Mouse (Mus musculus) stomach, adult 2 months (tissue): Measurements from ENCODE around the gene Cmip. TPM values are rescaled to one million over a fixed set of nuclear protein-coding genes. Genes with fewer than 3 reads are reported as not detected.

Experiments used
- polyA plus RNA-seq: library from polyadenylated mRNA; depleted of rRNA; stranded (reverse); fragments of >200 nt; gene quantifications from 2 replicates; pipeline ENCODE4 v1.2.3, GENCODE M21; 2012; rRNA removed

Cmip gene
- 28.7 and 33.3 TPM in 2 replicates for polyA plus RNA-seq

DNA sequence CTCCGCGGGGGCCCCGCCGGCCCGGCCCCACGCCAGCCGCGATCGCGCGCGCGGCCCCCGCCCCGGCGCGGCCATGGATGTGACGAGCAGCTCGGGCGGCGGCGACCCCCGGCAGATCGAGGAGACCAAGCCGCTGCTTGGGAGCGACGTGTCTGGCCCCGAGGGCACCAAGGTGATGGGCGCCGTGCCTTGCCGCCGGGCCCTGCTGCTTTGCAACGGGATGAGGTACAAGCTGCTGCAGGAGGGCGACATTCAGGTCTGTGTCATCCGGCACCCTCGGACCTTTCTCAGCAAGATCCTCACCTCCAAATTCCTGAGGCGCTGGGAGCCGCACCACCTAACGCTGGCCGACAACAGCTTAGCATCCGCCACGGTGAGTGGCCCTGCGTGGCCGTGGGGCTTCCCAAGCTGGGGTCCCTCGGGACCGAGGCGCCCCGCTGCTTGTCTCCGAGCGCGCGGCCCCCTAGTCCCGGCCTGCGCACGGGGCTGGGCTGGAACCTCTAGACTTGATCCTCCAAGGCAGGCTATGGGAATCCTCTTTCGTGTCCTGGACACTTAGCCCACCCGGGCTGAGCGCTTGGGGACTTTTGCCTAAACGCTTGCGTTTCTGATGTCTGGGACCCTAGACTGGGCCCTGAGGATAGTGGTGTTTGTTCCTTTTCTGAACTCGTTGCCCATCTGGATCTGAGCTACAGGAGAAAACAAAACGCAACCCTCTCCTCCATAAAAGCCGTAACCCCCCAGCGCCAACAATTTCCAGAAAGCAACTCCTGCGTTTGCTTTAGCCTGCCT, at the start of gene Cmip:
Cmip (plus strand) TSS at position 36 of the 792 bp plus-strand sequence.

DNA sequence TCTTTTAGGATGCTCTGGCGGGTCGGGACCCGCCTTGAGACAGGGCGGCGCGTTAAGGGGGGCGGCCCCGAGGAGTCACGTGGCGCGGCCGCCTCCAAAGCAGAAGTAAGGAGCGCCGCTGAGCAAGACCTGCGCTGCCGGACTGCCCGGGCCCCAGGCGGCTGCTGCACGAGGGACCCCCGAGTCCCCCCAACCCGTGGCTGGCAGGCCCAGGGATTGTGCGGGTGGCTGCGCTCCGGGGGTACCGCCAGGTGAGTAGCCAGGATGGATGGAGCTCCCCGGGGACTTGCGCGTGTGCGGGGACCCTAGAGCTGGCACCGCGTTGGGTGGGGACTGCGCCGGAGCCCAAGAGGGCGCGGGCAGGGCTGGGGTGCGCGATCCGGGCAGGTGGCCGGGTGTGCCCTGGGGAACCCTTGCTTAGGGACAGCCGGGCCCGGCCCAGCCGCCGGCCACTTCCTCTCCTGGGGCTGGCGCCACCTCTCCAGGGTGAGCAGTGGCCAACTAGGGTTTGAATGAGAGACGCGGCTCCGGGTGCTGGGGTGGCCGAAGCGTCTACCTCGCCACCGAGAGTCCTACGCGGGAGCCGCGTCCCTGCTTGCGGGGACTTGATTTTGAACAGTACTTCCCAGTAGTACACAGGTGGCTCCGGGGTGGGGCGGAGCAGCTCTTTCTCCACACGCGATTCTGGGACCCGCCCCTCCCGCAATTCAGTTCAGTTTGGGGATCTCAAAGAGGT, 241.5 kb downstream of the Cmip start, which contains the start of gene Plcg2:
Plcg2 (plus strand) TSS at position 113 of the 736 bp plus-strand sequence.

Other genes starting within 250 kb of the Cmip start
- gene Pkd1l2, start 174.6 kb upstream of the Cmip start, polyA plus RNA-seq, result 0.02 TPM in 1 of 2 replicates, not detected in the other
- gene Bco1, start 161.2 kb upstream of the Cmip start, polyA plus RNA-seq, result 0.22 and 0.24 TPM in 2 replicates
- 1.9 and 2.9 TPM in 2 replicates for gene Gan, start 98.9 kb upstream of the Cmip start, polyA plus RNA-seq
- gene Plcg2, start 241.2 kb downstream of the Cmip start, polyA plus RNA-seq, result 2.6 and 3.5 TPM in 2 replicates